Mouse (Mus musculus) kidney, adult 8-10 months (tissue): ENCODE data around the gene Pycr2.
A peak's percentile ranks its signal among the peaks of the same experiment; 100 is the strongest.
"Not testable (repeated sequence)": the region's sequence is repeated elsewhere in the genome, so short reads cannot be mapped to it uniquely, and the experiment has no call there.

Experiments
- DNase-seq, 2 experiments: peaks; one replicate each; pipeline ENCODE4 v3.0.0; 2022

The Pycr2 gene

DNA sequence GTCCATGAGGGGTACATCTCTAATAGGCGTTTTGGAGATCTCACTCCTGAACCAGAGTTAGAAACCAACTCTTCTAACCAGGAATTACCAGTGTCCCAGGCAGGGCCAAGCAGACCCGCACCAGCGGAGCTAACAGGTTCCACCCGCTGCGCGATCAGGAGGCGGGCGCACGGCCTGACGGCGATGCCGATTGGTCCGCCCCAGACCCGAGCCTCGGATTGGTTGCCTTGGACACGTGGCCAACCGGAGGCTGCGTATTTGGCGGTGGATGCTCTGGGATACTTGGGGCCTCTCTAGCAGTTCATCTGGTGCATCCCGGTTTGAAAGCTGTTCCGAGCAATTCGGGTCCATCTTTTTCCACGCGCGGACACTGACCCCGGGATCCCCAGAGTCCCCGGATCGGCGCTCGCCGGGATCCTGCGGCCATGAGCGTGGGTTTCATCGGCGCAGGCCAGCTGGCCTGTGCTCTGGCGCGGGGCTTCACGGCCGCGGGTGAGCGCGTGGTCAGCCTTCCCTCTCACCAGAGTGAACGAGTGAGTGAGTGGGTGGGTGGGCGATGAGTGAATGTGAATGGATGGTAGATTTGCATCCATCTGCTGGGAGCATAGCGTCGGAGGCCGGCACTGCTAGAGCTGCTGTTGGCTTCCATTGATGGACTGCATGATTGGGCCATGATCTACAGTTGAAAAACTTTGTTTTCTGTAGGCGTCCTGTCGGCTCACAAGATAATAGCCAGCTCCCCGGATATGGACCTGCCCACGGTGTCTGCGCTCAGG lies at the start of gene Pycr2:
TSS of gene Pycr2 (plus strand) at position 255 of the 776 bp plus-strand sequence.
- DNase-seq = peak; percentile 93 to 95

DNA sequence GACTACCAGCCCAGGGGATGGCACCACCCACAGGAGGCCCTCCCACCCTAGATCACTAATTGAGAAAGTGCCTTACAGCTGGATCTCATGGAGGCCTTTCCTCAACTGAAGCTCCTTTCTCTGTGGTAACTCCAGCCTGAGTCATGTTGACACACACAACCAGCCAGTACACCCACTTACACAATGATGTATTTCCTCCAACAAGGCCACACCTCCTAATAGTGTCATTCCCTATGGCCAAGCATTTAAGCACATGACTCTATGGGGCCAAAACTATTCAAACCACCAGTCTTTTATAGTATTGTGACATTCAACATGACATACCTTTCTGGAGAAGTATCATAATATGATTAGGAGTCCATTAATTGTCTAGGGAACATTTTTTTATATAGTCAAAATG lies 45.3 kb upstream of the Pycr2 start:
- no peak for DNase-seq

DNA sequence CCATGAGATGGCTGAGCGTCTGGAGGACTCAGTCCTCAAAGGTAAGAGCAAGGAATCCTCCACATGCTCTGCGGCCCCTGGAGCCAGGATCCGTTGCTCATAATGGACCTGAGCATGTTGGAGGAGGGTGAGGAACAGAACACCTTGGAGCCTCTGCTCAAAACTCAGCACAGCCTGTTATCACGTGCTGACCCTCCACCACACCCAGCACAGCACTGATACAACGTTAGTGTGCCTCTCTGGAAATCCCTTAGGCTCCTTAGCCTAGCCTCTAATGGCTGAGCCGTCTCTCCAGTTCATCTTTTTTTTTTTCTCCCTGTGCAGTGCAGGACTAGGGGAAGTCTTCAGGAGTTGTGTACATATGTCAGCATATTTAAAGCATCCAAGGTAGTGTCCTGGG lies 44.1 kb upstream of the Pycr2 start:
- DNase-seq = no peak

DNA sequence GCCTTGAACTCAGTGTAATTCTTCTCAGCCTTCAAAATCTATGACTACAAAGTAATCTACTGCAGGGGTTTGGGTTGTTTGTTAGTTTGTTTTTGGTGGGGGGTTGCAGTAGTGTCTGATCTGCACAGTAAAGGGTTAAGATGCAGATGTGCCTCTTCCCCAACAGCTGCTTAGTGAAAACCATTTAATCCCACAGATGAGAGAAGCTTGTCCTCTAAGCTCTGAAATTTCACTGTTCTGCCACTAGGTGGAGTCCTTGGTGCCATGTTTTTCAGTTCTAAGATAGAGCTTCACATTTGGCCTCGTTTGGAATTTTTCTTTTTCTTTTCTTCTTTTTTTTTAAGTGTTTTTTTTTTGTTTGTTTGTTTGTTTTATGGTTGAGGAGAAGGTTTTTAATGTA lies 40.5 kb upstream of the Pycr2 start:
- DNase-seq = no peak

DNA sequence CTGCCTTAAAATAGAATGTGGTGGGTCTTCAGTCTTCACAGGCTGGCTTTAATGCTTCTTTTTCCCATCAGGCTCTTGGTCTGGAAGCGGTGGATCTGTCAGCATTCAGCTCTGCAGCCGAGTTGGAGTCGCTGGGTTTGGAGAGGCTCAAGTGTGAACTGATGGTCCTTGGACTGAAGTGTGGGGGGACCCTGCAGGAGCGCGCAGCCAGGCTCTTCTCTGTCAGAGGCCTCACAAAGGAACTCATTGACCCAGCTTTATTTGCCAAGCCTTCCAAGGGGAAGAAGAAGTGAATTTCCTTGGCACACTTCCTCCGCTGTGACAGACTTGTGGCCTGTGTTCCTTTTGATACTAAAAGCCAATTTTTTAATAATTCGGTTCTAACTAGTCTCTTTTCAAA lies 38.1 kb upstream of the Pycr2 start:
- no peak for DNase-seq

DNA sequence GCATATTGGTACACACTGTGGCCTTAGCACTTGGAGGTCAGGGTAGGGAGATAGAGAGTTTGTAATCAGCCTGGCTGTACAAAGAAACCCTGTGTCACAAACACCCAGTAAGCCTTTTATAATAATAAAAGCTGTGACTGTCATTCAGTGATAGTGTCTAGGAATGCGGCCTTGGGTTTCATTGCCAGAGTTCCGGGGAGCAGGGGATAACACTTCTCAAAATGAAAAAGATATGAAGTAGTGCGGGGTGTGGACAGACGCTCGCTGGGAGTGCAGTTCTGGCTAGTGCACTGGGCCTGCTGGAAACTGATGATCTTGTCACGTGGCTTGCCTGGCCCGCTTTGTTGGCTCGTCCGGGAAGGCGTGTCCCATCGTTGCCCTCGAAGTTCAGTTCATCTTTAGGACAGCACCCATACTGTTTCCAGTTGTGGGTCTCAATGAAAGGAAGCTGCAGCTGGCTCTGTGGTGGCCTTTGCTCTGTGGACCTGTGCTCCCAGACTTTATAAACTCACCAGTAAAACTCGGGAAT lies 33.9 kb upstream of the Pycr2 start:
- DNase-seq = no peak

DNA sequence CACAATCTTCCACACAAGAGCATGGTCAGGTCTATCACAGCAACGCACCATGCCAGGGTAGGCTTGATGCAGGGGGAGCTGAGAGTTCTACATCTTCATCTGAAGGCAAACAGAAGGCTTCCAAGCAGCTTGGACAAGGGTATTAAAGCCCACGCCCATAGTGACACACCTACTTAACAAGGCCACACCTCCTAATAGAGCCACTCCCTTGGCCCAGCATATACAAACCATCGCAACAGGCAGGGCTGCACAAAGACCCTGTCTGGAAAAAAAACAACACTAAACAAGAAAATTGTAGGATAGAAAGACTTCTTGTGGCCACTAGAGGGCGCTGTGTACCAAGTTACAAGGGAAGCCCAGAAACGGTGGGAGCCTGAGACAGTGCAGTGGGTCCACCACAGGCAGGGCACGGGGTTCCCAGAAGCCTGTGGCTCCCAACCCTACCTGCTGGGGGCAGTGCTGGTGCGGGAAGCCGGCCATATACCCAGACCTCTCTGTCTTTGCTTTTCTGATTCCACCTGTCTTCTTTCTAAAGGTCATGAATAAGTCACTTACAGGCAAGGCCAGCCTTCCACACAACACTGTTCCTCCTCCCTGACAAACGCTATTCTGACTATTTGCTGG lies 30.1 kb upstream of the Pycr2 start:
- peak in 1 of 2 experiments; percentile 41 for DNase-seq

DNA sequence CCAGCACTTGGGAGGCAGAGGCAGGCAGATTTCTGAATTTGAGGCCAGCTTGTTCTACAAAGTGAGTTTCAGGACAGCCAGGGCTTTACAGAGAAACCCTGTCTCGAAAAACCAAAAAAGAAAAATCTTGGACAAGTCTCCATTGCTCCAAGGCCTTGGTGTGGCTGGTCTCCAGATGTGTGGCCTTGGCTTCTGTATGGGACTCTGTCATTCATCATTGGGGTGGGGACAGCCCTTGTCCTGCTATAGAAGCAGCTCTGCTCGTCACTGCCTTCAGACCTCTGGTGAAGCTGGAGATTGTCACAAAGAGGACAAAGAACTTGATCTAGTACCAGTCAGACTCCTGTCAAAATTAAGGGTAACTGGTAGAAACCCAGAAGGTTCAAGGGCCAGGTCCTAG lies 29.5 kb upstream of the Pycr2 start:
- DNase-seq = no peak

DNA sequence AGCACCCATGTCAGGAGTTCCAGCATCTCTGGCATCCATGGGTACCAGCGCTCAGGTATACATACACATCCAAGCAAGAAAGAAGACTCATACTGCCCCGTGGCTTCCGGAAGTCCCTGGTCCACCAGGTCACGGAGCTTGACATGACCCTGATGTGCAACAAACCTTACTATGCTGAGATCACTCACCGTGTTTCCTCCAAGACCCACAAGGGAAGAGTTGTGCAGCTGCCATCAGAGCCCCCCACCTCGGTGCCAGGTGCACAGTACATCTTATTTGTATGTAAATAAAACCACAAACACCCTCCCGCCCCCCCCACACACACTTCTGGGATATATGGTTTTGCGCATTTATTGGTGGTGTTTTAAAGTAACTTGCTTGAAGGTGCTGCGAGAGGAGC lies 29.0 kb upstream of the Pycr2 start:
- no peak for DNase-seq

DNA sequence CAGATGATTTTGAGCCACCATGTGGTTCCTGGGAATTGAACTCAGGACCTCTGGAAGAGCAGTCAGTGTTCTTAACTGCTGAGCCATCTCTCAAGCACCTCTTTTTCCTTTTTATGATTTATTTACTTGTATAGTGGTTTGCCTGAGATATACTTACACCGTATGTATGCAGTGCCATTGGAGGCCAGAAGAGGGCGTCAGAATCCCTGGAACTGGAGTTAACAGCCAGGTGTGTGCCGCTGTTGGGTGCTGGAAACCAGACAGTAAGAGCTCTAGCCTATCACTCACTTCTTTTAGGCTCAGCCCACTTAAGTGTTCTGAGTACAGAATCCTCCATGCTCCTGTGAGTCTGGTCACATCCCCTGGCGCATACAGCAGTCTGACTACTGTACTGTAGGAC lies 26.6 kb upstream of the Pycr2 start:
- DNase-seq = no peak

DNA sequence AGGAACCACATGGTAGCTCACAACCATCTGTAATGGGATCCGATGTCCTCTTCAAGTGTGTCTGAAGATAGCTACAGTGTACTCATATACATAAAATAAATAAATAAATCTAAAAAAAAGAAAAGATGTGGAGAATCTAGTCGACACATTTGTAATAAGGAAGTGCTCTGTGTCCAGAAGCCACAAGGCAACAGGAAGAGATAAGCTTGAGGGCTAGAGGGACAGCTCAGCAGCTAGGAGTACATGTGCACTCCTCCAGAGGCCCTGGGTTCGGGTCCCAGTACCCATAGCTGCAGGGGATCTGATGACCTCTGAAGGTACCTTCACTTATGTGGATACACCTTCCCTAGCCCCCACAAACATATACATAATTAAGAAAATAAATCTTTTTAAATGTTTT lies 22.3 kb upstream of the Pycr2 start:
- no peak for DNase-seq

DNA sequence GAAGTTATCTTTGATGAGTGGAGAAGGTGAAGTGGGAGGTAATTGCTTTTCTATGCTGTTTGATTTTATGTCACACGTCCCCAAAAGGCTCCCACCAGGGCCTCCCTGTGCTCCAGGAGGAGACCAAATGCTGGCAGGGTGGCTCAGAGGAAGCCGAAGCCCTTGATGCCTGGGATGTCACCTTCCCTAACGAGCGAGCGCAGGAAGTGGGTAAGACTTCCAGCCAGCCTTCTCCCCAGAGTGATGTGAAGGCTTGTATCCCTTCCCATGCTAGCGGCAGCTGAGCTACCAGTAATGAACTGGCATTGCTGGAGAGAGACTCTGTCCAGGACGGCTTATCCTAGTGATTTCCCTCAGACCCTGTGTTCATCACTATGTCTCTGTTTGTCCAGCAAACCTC lies 20.4 kb upstream of the Pycr2 start:
- no peak for DNase-seq

DNA sequence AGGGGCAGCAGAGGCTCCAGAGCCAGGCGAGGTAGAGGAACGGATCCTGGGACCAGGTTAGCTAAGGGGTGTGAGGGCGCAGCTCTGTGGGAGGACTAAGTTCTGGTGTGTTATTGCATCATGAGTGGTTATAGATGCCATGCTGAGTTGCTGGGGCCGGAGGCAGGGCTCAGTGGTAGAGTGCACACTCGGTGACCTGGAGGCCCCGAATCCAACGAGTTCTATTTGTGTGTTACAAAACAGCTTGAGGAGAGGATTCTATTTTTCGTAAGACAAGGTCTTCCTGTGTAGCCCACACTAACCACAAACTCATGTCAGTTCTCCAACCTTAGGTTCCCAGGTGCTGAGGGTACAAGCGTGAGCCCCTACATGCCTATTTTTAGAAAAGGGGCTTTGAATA lies 19.6 kb upstream of the Pycr2 start:
- DNase-seq = no peak

DNA sequence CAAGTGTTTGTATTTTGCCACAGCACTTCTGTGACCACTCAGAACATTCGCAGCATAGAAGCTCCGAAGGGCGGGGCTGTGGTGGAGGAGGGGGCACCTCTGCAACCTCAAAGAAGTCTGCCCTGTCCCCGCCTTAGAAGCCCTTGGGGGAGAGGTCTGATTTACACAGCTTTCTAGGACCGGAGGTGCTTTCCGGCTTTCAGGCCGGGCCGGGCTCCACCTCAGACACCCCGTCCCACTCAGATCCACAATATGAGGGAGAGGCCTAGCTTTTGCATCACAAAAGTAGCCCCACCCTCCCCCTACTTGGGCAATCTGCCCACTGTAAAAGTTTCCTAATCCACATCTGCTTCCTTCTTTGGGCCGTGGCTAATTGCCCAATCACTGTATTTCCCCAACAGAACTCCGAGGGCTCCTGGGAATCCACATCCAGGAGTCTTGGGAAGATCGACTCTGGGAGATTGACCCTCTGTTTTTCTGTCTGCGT lies 15.5 kb upstream of the Pycr2 start:
- DNase-seq = peak; percentile 68 to 77

DNA sequence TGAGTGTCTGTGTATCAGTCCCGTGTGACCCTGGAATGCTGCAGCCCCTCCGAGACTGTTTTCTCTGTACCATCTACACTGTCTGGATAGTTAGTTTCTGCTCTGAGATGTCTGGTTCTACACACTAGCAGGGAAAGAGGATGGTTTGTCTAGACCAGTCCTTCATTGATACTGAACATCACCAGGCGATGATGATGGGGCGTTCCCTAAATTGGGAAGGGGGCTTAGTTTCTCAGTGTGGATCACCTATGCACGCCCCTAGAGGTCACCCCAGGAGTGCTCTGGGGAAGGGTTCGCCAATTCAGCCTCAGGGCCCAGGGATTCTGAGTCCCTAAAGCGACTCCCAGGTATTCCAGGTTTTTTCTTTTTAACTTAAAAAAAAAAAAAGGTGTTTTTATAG lies 14.9 kb upstream of the Pycr2 start:
- no peak for DNase-seq

DNA sequence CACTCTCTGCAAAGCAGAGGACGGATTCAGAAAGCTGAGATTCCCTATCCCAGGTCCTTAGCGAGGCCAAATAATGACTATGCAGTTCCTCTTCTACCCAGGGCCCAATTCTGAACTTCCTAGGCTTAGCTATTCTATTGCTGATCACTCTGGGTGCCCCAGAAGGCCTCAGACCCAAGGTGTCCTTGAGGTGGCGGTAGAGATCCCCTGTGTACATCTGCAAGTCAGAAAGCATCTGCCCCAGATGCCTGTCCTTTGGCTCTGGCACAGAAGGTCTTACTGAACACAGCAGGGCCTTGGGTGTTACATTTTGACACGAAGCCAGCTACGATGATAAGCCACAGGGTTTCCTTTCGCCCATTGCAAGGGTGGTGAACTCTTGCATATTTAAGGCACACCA lies 14.3 kb upstream of the Pycr2 start:
- no peak for DNase-seq

DNA sequence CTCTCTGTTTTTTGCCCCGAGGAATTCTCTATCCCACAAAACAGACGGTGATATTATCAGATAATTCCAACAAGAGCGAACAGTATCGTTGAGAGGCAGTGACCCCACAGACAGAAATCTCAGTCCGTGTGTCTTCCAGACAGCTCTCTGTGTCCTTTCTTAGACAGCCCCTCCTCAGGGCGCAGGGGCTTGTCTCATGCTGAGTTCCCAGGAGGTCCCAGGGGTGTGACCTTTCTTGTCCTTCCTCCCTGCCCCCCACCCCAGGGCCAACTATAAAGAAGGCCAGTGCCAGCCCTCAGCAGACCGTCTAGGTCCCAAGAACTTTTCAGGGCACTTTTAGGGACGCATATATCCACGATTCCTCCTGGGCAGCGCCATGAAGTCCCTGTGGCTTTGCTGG lies 11.3 kb upstream of the Pycr2 start, which contains the start of gene Lefty2:
TSS of gene Lefty2 (plus strand) at position 301 of the 400 bp plus-strand sequence.
- no peak for DNase-seq

DNA sequence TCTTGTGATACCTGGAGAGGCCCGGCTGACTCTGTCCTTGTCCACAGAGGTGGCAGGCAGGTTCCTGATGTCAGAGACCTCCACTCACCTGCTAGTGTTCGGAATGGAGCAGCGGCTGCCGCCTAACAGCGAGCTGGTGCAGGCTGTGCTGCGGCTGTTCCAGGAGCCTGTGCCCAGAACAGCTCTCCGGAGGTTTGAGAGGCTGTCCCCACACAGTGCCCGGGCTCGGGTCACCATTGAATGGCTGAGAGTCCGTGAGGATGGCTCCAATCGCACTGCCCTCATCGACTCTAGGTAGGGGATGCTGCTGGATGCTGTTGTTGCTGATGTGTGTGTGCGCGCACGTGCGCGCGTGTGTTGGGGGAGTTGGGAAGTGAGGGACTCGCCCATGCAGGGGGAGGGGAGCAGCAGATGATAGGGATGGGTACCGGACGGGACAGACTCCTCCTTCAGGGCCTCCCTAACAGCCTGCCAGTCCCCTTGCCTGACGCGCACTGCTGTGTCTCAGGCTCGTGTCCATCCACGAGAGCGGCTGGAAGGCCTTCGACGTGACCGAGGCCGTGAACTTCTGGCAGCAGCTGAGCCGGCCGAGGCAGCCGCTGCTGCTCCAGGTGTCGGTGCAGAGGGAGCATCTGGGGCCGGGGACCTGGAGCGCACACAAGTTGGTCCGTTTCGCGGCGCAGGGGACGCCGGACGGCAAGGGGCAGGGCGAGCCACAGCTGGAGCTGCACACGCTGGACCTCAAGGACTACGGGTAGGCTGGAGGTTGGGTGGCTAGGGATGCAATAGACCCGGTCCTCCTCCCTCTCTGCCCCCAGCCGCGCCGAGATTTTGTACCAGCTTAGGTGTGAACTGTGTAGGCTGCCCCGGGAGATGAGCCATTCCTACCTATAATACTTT lies 9.8 kb upstream of the Pycr2 start:
- DNase-seq = not testable (repeated sequence)

DNA sequence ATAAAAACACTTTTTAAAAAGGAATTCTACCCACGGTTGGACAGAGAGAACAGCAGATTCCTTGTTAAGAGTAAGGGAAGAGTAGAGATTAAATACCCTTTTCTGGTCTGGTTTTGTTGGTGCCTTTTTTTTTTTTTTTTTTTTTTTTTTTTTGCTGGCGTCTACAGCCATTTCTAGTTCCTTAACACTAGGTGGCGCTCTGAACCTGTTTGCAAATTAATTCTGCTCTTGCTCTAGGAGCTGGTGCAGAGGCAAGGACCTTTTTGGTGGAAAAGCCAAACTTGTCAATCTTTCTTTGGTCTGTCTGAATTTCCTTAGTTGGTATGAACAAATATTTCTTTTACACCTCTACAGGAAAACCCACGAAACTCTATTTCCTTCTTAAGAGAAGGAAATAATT lies 3.0 kb upstream of the Pycr2 start:
- DNase-seq = peak in 1 of 2 experiments; percentile 34

DNA sequence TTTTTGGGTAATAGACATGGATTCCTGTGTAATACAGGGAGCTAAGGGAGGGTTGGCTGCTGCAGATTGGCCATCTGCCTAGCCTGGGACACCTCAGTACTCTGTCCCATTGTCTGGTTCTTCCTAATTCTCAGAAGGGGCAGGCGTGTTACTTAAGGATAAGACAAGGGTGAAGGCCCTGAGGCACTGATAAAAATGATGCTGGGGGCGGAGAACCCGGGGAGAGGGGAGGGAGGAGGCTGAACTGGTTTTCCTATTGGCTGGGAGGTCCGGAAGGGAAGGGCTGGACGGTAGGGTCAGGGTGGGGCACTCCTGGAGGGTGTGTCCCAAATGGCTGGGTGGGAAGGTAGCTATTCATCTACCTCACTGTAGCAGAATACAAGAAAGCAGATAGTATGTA lies 1.2 kb upstream of the Pycr2 start:
- no peak for DNase-seq

DNA sequence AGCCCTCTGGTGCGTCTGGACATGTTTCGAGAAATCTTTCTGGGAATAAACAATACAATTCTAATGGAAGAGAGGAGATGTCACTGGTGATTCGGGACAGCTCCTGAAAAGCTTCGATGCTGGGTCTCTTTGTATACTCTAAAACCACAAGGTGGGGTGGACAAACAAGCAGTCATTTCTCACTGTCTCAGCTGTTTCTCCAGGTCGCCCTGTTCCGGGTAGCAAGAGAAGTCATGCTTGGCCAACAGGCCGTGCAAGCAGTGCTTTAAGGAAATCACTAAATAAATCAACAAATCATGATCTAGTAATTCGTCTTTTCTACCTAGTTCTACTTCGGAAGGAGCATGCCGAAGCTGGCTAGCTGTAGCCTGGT lies 441 bp upstream of the Pycr2 start:
- no peak for DNase-seq

DNA sequence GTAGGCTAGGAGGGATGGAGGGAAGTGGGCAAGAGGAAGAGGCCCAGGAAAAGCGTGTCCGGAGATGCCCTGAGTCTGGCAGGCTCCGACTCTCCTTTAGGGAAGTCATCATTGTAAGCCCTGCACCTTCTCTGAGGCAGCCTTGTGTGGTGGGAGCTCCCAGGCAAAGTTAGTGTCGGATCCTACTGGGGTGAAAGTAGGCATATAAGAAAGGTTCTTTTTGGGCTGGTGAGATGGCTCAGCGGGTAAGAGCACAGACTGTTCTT lies 655 bp downstream of the Pycr2 start:
- no peak for DNase-seq

DNA sequence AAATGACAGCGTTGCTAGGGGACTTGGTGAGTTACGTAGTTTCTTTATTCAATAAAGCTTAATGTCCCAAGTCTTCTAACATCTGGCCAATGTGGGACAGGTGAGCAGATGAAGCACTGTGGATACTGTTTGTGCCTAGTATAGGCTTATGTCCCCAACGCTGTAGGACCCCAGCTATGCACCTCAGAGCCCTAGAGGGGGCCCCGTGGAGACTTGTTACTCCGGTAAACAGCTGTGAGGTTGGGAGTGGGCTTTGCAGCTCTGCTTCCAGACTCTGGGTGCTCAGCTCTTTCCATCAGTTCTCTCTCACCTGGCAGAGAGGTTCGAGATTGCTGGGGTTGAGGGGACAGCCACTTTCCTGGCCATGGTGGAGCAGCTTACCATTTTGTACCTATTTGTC lies 1.2 kb downstream of the Pycr2 start:
- no peak for DNase-seq

DNA sequence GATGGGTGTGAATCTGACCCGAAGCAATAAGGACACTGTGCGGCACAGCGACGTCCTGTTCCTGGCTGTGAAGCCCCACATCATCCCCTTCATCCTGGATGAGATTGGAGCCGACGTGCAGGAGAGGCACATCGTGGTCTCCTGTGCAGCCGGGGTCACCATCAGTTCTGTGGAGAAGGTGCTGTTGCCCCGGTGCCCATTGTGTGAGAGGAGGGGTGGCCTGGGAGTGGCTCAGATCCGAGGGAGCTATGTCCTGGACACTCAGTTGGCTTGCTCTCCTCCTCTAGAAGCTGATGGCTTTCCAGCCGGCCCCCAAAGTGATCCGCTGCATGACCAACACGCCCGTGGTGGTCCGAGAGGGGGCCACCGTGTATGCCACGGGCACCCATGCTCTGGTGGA lies 1.8 kb downstream of the Pycr2 start:
- DNase-seq = no peak
